Mouse (Mus musculus) mesoderm, embryonic 11.5 days (tissue): ENCODE measurements around the gene Tnk2.

Experiments
- DNase-seq: peaks from one replicate; pipeline ENCODE4 v3.0.0-alpha.2; 2012; ENCODE audit warnings: low read depth, low spot score

Tnk2 gene

GRCm38 (mm10) chr16:32659385-32659784, 15.7 kb downstream of the Tnk2 start:
- peak; percentile 92 for DNase-seq

GRCm38 (mm10) chr16:32660095-32660494, 16.4 kb downstream of the Tnk2 start:
- DNase-seq, result no peak

GRCm38 (mm10) chr16:32660557-32661321, 17.1 kb downstream of the Tnk2 start:
- no peak for DNase-seq

- no peak for DNase-seq
These were observed 17.8 kb downstream of the Tnk2 start for GRCm38 (mm10) chr16:32661493-32661921.

GRCm38 (mm10) chr16:32662372-32662771, 18.7 kb downstream of the Tnk2 start:
- DNase-seq, result no peak

GRCm38 (mm10) chr16:32663231-32663858, 19.7 kb downstream of the Tnk2 start:
- DNase-seq, result no peak

- DNase-seq, result no peak
These were observed 20.5 kb downstream of the Tnk2 start for GRCm38 (mm10) chr16:32664211-32664610.

- no peak for DNase-seq
These were observed 22.4 kb downstream of the Tnk2 start for GRCm38 (mm10) chr16:32665851-32666665.

GRCm38 (mm10) chr16:32666671-32667551, 23.2 kb downstream of the Tnk2 start:
- DNase-seq, result no peak

- no peak for DNase-seq
These were observed 23.8 kb downstream of the Tnk2 start for GRCm38 (mm10) chr16:32667552-32667872.

GRCm38 (mm10) chr16:32668030-32668429, 24.4 kb downstream of the Tnk2 start:
- DNase-seq, result no peak

- DNase-seq, result no peak
These were observed 24.8 kb downstream of the Tnk2 start for GRCm38 (mm10) chr16:32668472-32668871.

- DNase-seq, result no peak
These were observed 25.6 kb downstream of the Tnk2 start for GRCm38 (mm10) chr16:32669243-32669642.

GRCm38 (mm10) chr16:32670354-32671124, 26.9 kb downstream of the Tnk2 start:
- DNase-seq, result no peak

- DNase-seq, result no peak
These were observed 27.7 kb downstream of the Tnk2 start for GRCm38 (mm10) chr16:32671206-32671887.

- no peak for DNase-seq
These were observed 28.6 kb downstream of the Tnk2 start for GRCm38 (mm10) chr16:32672250-32672649.

- no peak for DNase-seq
These were observed 29.3 kb downstream of the Tnk2 start for GRCm38 (mm10) chr16:32672861-32673560.

GRCm38 (mm10) chr16:32674121-32674740, 30.6 kb downstream of the Tnk2 start:
- no peak for DNase-seq
